Mouse (Mus musculus): Measurements from ENCODE around the gene Fbxo9.
A peak's percentile ranks its signal among the peaks of the same experiment; 100 is the strongest.
"Not testable (repeated sequence)": the region's sequence is repeated elsewhere in the genome, so short reads cannot be mapped to it uniquely, and the experiment has no call there.

Fbxo9 gene

DNA sequence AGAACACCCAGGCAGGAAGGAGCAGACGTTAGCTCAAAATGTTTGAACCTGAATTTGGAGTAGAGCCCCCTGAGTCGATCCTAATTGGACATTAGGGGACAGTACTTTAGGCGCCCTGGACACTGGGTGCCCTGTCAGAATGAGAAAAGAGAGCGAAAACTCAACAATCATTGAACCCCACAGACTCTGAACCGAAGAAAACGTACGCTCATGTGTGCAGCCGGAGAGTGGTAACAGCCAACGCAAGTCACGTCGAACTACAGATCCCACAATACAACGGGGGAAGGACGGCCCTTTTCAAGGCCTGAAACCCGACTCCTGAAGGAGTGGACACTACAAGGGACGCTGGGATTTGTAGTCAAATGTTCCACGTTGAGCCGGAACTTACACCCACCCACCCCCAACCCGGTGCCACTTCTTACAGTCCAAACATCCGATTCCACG lies at the start of gene Fbxo9, which contains the start of gene Ick:
Gene Fbxo9 (minus strand): TSS at position 270 of the 444 bp plus-strand sequence.
Gene Ick (plus strand): TSS at position 397 of the 444 bp plus-strand sequence.
- peak; percentile 65 to 86 for DNase-seq (ENCODE audit: low spot score in 2 of 2)

DNA sequence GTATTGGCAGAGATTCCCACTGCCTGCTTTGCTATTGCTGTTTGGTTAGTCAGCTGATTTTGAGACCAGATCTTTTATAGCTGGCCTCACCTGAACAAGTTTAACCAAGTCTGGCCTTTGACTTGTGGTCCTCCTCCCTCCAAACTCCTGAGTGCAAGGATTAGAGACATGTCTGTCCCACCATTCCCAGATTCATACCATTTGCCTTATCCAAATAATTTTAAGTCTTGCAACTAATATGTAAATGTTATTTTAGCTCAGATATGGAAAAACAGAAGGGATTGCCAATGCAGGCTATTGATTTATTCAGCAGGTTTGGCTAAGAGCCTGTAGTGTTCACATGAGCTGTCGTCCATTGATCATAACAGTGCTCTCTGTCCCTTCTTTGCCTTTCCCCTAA lies 48.4 kb upstream of the Fbxo9 start:
- DNase-seq (ENCODE audit: low spot score in 2 of 2) = no peak

DNA sequence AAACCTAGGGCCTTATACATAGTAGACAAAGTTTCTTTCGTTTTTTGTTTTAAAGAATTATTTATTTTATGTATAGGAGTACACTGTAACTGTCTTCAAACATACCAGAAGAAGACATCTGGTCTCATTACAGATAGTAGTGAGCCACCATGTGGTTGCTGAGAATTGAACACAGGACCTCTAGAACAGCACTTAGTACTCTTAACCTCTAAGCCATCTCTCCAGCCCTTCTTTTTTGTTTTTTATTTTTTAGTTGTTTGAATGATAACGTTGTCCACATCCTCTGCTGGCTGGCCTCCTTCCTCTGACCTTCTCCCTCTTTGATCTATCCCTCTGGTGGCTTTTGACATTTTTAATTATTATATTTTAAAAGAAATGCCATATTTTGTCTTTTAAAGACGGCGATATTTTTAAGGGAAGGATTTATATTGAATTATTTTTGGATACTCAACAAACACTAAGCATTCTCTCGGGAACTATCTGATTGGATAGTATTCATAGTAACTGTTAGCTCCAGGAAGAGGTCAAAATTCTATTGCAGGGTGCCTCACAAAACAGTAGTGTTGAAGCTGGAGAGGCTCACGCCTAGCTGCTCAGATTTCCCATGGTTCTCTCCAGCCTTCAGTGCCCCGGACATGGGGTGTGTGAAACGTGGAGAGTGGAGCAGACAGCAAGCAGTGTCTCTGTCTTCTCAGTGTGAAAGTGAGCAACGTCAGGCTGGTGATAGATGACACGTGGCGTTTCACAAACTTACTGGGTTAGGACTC lies 45.5 kb upstream of the Fbxo9 start:
- no peak for DNase-seq (ENCODE audit: low spot score in 2 of 2)

DNA sequence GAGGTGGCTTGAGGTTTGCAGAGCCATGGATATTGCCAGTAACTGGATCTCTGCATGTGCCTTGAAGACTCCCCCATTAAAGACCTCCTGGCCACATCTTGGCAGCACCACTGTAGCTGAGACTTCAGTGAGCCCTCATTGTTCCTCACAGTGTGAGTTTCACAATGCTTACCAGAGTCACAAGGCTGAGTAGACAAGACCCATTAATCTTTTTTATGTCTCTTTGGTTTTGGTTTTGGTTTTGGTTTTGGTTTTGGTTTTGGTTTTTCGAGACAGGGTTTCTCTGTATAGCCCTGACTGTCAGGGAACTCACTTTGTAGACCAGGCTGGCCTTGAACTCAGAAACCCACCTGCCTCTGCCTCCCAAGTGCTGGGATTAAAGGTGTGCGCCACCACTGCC lies 40.9 kb upstream of the Fbxo9 start:
- not testable (repeated sequence) for DNase-seq (ENCODE audit: low spot score in 2 of 2)

DNA sequence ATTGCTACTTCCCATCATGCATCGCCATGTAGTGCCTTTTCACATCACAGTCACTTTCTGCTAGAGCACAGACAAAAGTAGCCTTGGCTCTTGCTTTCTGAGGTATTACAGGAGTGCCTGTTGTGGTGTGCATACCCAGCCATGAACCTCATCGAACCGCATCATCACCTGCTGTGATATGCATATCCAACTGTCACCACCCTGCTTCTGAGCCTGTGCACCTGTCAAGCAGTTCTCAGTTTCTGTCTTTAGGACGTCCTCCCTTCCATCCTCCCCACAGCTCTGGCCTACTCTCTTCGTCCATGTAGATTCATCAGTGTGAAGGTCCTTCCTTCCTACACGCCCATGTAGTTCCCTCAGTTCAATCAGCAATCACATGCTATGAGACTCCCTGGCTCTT lies 39.3 kb upstream of the Fbxo9 start:
- no peak for DNase-seq (ENCODE audit: low spot score in 2 of 2)

DNA sequence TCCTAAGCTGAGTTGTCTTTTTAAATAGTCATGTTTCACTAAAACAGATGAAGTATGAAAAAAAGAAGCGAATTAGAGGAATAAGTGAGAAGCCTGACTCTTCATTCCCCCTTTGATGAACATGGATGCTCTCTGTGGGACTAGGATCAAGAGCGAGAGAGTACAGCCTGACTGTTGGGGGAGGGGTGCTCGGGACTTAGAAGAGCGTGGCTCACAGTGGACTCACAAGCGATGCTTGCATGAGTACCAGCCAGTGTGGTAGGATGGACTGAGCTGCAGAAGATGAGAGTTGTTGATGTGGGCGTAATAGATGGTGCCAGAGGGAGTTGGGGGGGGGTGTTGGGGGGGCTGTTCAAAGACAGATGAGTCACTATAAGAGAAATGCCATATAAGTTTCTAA lies 37.8 kb upstream of the Fbxo9 start:
- DNase-seq (ENCODE audit: low spot score in 2 of 2) = no peak

DNA sequence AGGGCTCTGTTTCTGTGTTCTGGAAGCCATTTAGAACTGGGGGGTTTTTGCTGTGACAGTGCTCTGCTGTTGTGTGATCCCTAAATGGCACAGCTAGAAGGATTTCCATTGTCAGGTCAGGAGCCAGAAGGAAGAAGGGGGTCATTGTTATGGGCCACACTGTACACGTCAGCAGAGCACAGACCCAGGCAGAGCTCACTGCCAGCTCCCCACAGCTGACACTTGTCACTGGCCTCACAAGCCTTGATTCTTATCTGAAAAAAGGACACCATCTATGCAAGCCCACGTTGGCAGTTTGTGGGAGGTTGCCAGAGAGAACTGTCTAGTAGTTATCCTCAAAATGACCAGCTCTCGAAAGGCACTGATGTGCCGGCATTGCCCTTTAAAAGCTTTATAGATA lies 37.2 kb upstream of the Fbxo9 start:
- no peak for DNase-seq (ENCODE audit: low spot score in 2 of 2)

DNA sequence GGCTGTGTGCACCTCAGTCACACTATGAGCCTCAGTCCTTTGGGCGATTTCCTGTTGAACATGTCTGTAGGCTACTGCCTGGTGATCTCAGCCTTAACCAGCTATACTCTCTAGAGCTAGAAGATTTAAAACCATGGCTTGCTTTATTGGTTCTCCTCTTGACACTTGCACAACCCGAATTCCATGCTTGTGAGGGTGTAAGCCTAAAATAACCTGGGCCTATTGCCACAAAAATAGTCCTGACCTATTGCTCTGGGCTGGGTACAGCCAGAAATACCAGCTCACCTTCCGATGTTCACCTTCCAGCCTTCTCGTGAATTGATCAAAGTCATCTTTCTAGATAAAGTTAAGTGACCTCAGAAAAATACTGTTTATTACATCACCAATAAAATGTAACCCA lies 30.6 kb upstream of the Fbxo9 start:
- no peak for DNase-seq (ENCODE audit: low spot score in 2 of 2)

DNA sequence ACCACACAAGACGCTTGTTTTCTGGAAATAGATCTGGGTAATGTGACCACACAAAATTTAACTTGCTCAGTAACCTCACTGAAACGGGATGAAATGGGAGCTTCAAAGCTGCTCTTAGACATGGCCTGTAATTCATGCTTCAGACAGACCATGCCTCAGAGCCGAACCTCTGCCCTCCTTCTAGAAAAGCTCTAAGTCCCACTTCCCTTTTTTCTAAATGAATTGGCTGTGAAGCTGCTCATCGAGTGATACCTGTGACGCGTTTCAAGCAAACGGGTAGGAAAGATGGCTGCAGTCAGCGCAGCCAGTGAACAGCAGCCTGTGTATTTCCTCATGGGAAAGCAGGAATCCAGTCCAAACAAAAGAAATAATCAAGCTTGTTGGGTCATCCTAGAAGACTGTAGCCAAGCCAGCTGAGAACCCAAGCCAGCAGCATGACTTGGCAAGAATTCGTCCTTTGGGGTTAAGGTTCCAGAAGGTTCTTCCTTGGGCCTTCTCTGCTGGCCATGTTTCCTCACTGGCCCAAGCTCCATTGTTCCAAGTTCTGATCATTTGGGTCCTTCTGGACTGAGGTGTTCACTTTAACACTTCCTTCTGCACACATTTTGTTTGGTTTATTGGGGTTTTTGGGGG lies 29.3 kb upstream of the Fbxo9 start:
- DNase-seq (ENCODE audit: low spot score in 2 of 2) = no peak

DNA sequence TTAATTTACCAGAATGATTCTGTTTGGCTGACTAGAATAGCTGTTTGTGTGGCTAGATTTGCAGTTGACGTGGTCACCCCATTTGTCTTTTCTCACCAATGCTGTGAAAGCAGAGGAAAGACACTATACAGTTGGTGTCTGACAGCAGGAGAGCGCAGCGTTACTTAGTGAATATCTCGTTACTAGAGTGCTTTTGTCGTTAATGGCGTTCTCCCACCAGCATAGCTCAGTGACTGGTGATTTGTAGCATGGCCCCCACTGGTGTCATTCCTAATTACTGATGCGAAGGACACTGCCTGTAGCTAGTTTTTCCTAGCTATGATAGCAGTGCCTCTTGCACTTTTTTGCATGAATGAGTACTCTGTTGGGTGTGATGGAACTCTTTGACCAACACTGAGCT lies 26.8 kb upstream of the Fbxo9 start:
- DNase-seq (ENCODE audit: low spot score in 2 of 2) = no peak

DNA sequence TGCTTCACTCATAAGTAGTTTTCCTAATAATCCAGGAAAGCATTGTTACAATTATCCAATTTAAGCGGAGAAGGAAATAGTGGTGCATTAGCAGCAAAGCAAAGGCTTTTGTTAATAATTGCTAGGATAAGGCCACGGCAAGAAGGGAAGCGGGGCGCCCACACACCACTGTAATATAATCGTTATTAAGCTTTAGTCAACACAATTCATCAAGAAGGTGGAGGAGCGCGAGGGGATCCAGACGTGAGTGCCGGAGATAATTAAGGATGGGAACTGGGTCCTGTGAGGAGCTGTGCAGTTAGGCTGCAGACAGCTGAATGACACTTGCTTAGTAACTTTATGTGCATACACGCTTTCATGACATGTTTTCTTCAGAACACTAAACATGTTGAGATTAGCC lies 17.8 kb upstream of the Fbxo9 start:
- DNase-seq (ENCODE audit: low spot score in 2 of 2) = no peak

DNA sequence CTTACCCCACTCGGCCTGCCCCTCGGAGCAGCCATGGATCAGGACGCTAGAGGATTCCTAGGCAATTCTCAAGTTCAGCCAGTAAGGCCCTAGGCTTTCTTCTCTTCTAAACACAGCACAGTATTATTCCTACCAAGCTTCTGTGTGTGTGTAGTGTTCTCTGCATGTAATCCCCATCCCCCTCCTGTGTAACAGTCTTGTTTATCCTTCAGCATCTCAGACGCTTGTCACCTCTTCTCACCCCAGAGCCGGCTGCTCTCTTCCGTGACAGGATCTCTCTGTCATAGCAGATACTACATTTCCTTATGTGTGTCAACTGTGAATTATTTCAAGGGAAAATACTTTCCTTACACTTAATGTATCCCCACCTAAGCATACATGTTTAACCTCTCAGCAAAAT lies 17.1 kb upstream of the Fbxo9 start:
- DNase-seq (ENCODE audit: low spot score in 2 of 2) = no peak

DNA sequence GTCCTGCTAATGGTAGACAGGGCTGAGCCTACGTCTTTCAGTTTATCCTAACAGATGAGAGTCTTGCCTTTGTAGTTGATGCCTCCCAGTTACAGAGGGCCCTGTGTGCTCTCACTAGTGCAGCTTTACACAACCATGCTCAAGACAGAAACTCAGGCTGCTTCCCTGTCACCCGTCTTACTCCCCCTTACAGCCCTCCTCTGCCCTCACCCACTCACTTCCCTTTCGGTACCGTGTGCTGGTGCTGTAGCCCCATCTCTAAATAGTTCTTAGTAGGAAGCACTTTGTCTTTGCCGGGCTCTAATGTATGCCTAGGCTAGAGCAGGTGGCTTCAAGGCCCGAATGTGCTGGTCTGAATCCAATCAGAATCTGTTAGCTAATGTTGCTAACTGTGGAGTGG lies 15.4 kb upstream of the Fbxo9 start:
- no peak for DNase-seq (ENCODE audit: low spot score in 2 of 2)

DNA sequence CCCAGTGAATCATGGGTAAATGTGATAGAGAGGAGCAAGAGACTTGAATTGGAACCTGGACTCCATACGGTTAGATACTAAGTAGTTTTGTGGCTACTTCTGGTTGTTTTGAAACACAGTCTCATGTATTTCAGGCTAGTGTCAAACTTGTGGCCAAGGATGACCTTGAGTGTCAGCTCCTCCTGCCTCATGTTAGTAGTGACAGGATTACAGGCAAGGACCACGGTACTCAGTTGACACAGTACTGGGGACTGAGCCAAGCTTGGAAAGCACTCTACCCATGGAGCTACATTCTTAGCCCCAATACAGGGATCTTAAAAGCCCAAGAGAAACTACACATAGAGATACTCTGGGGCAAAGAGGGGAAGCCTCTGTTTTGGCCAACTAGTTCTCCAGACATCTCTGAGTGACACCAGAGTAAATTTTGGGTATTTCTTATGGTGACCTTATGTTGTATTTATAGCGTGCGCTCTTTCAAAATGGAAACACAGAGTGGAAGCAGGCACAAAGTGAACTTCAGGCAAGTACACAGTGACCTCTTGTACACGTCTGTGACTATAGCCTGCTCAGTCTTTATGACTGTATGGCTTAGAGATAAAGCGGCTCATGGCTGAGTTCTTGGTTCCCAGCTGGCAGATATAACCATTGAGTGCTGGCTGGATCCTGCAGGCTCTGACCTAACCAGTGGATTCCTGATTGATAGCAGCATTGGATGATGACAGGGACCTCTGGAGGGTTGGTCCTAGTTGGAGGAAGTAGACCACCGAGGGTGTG lies 14.3 kb upstream of the Fbxo9 start:
- DNase-seq (ENCODE audit: low spot score in 2 of 2) = no peak

DNA sequence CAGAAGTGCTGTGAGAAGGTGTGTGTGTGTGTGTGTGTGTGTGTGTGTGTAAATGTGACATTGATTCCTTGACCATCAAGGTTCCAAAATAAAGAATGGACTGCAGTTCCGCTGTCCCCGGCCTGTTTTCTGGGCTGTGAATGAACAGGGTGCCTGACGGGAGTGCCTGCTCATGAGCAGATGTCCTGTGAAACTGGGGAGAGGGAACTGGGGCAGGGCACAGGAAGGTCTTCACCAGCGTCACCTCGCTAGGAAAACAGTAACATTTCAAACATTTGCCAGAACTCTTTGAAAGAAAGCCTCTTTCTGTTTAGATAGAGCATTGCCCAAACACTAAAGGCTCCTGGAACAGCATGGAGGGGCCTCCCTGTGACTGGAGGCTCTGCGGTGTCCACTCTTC lies 13.1 kb upstream of the Fbxo9 start:
- no peak for DNase-seq (ENCODE audit: low spot score in 2 of 2)

DNA sequence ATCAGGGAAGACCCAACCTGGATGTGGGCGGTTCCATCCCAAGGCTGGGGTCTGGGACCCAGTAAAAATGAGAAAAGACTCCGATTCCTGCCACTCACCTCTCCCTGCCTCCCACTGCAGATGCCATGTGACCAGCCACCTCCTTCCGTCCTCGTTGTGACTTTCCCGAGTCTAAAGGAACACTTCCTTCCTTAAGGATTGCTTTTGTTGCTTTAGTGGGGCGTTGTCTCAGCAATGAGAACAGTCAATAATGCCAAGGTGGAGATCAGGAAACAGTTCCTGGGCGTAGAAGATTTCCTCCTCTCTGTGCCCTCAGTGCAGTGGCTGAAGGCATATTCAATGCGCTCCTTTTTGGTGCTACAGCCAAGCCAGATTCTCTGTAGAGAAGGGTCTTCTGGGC lies 12.5 kb upstream of the Fbxo9 start:
- no peak for DNase-seq (ENCODE audit: low spot score in 2 of 2)

DNA sequence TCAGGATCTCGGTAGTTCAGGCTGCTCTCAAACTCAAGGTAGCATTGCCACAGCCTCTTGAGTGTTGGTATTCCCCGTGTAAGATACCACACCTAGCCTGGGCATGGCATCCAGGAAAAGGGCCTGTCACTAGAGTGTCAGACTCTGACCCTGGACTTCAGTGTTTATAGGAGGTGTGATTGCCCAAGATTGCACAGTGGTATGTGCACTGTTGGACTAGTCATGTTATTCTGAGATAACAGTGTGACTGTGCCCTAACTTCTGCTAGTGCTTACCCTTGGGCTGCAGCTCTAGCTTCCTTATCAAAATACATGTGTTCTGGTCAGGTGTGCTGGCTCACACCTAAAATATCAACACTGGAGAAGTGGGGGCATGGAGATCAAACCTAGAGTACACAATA lies 8.8 kb upstream of the Fbxo9 start:
- DNase-seq (ENCODE audit: low spot score in 2 of 2) = no peak

DNA sequence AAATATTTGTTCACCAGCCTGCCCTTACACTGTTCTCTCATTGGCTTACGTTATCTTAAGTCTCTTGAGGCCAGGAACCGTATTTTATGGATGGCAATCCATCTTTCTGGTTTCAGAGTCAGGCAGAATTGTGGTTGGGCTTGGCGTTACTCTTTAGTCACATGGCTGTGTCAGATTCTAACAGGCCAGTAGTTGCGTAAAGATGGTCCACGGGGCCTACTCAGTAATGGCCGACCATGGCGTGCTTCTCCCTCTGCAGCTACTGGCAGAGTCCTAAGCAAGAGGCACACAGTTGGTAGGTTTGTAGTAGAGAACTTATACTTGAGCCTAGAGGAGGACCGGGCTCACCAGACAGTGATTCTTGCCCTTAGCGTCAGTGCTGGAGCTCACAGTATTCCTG lies 6.9 kb upstream of the Fbxo9 start:
- DNase-seq (ENCODE audit: low spot score in 2 of 2) = no peak

DNA sequence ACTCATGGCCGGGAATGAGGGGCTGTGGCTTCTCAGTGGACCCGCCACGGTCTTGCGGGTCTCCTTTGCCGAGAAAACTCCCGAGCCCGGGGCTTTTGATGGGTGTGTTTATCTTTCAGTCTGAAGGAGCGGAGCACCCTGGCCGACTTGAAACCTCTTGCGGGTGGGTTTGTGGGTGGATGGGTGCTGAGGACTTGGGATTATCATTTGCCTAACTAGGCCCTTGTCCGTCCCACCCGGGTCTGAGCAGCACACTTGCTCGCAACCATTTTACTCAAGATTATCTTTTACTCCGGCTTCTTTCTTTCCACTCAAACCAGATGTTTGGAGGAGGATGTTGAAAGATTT lies 4.6 kb upstream of the Fbxo9 start:
- no peak for DNase-seq (ENCODE audit: low spot score in 2 of 2)

DNA sequence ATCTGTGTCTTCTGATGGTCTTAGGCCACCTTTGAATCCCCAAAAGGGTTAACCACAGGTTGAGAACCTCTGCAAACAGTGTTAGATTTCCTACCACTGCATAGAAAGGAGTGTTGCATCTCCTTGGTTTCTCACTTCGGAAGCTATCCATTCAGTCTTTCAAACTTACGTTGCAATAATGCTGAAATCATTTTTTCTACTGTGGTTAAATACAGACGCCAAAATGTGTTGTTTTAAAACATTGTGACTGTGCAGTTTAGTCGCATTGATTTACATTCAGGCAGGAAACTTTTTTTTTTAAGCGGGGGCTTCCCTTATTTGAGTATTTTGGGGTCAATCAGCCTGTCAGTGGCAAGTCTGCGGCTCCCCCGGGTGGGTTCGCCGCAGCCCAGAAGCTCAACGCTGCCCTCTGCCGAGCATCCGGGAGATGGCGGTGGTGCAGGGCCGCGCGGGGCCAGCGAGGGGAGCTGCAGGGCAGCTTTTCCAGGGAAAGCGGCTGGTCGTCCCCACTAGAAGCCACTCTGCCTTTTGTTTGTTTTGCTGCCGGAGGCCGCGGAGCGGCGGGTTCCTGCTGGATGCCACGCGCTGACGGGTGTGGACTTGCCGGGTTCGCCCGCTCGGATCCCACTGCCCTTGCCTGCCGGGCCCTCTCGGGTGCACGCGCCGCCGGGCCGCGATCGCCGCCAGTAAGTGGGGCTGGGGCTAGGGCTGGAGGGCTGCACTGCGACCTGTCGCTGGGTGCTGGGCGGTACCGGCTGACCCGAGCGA lies 4.1 kb upstream of the Fbxo9 start:
- peak; percentile 89 to 95 for DNase-seq (ENCODE audit: low spot score in 2 of 2)

DNA sequence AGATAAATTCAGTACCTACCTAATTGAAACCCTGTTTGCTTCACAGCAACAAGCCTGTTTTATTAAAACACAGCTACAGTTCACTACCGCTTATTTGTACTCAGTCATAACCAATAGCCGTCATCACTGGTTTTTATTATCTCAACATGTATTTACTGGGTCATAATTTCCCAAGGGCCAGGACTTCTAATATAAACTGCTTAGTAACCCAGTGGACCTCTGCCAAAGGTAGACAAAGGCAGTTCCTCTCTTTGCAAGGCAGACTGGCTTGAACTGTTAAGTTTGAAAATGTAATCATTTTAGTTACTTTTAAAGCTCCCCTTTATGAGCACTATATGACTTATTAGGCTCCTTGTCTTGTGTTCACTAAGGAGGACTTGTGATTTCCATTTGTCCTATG lies 2.6 kb upstream of the Fbxo9 start:
- DNase-seq (ENCODE audit: low spot score in 2 of 2) = no peak

DNA sequence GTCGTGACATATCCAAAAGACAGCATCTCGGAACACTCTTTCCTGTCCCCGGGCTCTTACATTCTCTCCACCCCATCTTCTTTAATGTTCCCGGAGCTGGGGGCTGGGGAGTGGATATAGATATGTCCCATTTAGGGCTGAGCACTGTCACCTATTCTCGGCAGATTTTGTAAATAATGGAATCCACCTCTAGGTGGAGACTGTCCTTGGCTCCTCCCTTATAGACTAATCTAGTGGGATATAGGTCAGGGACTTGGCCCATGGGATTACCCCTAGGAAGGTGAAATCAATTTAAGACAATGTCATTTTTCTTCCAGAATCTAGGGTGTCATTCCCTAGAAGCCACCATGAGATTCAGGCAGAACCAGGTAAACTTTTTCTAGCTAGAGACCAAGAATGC lies 791 bp upstream of the Fbxo9 start:
- no peak for DNase-seq (ENCODE audit: low spot score in 2 of 2)
